Mouse (Mus musculus) cerebellum, adult 2 months (tissue): Measurements from ENCODE around the gene Tmprss2. TPM values are rescaled to one million over a fixed set of nuclear protein-coding genes. Genes with fewer than 3 reads are reported as not detected.

Source experiments
- DNase-seq, 2 experiments: peaks; one replicate each; pipeline ENCODE4 v3.0.0; 2021
- H3K27ac ChIP-seq: fragments of 200-500 bp; 2 replicates; pipeline ENCODE4 v1.5.1; 2012; ENCODE audit warnings: low read length, control low read depth, inconsistent platforms; ENCODE audit not compliant: insufficient read depth
- H3K27me3 ChIP-seq: fragments of 200-500 bp; 2 replicates; pipeline ENCODE4 v1.6.1; 2012; ENCODE audit warnings: inconsistent platforms, mild to moderate bottlenecking, low read length, moderate library complexity; ENCODE audit not compliant: control insufficient read depth, insufficient read depth
- H3K4me1 ChIP-seq: fragments of 200-500 bp; 2 replicates; pipeline ENCODE4 v1.6.1; 2011; ENCODE audit warnings: low read length; ENCODE audit not compliant: control insufficient read depth, insufficient read depth
- H3K4me3 ChIP-seq: fragments of 200-500 bp; replicated peaks from 2 replicates; pipeline ENCODE3; 2011; ENCODE audit warnings: mild to moderate bottlenecking, low read depth, low read length, control low read depth; ENCODE audit not compliant: insufficient read depth
- CTCF ChIP-seq: fragments of 200-500 bp; IDR thresholded peaks from 2 replicates; pipeline ENCODE4 v1.5.1; 2011; ENCODE audit warnings: low read depth, mild to moderate bottlenecking, control low read depth, low read length, moderate library complexity, borderline replicate concordance; ENCODE audit not compliant: insufficient read depth
- POLR2A ChIP-seq: fragments of 200-500 bp; IDR thresholded peaks from 2 replicates; pipeline ENCODE4 v1.6.1; 2011; ENCODE audit warnings: low read length, control low read depth, borderline replicate concordance; ENCODE audit not compliant: insufficient read depth
- WGBS: fragments of 180-500 bp; shearing (Covaris S2); methylation state at CpG from one replicate; pipeline ENCODE4 v1.1.7; 2018; 5-methylcytosine and 5-hydroxymethylcytosine counted together
- polyA plus RNA-seq: library from polyadenylated mRNA; depleted of rRNA; stranded (reverse); fragments of >200 nt; gene quantifications from 2 replicates; pipeline ENCODE4 v1.2.3, GENCODE M21; 2012

Gene Tmprss2
- polyA plus RNA-seq, 1 experiment = 0.34 TPM

DNA sequence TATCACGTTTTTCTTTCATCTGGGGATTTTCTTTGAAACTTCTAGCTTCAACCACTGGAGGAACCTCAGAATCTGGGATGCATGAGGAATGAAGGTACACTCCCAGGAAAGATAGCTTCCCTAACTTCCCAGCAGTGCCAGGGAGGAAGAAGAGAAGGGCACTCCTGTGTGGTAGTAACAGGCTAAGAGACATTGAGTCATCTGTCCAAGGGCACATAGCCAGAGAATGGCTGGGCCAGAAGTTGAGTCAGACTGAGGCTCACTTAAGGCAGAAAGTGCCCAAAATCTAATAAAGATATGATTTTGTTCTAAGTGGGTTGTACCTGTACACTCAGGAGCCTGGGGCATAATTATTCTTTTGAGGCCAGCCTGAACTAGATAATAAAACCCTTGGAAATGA, 41.6 kb downstream of the Tmprss2 start:
- DNase-seq = no peak
- no peaks in the 10 kb centered on the region for H3K4me1 ChIP-seq
- 48% methylated on average over 1 of the region's 1 CpGs for WGBS
- TF ChIP-seq POLR2A (no peak), CTCF (no peak)
- H3K4me3 ChIP-seq = no peak overlapping the region
- H3K27me3 ChIP-seq = no peaks in the 10 kb centered on the region
- H3K27ac ChIP-seq = no peak overlapping the region

DNA sequence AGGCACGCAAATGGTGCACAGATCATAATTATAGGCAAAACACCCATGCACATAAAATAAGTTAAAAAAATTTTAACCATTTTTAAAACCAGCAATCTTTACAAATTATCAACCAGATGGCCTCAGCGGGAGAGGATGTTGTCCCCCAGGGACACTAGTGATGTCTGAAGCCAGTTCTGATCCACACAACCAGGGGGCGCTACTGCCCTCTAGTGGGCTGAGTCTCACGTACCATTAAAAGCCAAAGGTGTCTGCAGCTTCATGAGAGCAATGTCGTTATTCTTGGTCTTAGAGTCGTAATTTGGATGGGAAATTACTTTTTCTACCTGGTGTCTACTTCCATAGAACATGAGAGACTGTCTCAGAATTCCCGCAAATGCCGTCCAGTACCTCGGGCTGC, 42.3 kb downstream of the Tmprss2 start:
- 71% methylated on average over 9 of the region's 9 CpGs for WGBS
- TF ChIP-seq CTCF (0 out of 2 replicates have a peak, but pooled peaks have one; percentile 15), POLR2A (no peak)
- Histone ChIP-seq H3K4me1 (no peaks in the 10 kb centered on the region), H3K27me3 (no peaks in the 10 kb centered on the region), H3K27ac (no peak overlapping the region), H3K4me3 (no peak overlapping the region)
- peak in 1 of 2 experiments; percentile 14 for DNase-seq

DNA sequence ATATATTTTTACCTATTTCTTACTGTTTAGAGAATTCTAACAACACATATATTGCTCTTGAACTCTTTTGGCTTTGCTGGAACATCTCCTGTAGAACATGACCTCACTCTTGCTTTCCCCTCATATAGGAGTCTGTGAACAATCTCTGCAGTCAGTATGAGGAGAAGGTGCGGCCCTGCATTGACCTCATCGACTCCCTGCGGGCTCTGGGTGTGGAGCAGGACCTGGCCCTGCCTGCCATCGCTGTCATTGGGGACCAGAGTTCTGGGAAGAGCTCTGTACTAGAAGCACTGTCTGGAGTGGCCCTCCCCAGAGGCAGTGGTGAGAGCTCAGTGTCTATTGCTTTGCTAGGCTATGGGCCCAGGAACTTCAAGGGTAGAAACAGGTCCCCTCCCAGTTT, 66.7 kb downstream of the Tmprss2 start:
- Histone ChIP-seq H3K4me1 (no peaks in the 10 kb centered on the region), H3K4me3 (no peak overlapping the region), H3K27ac (no peak overlapping the region), H3K27me3 (no peaks in the 10 kb centered on the region)
- no peak for TF ChIP-seq CTCF
- no peak for TF ChIP-seq POLR2A
- WGBS = 74% methylated on average over 4 of the region's 4 CpGs
- no peak for DNase-seq

DNA sequence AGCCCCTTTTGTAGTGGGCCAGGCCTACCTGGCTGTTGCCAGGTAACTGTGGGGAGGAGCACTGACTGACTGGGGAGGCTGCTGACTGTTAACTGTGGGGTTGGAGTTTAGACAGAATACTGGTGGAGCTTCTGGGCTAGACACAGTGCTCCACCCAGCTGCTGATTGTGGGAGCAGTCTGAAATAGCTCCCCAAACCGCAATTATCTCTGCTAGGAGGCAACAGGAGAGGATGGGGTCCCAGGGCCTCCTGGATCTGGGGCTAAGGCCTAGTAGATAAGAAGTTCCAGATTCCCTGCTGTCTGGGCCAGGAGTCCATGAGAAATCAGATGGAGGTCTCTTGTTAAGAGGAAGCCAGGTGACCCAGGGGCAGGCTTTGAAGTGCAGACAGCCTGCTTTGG, 74.1 kb downstream of the Tmprss2 start:
- TF ChIP-seq CTCF (no peak), POLR2A (no peak)
- no peak overlapping the region for H3K4me3 ChIP-seq
- H3K27ac ChIP-seq = no peak overlapping the region
- 0 out of 2 replicates have a peak, but pooled peaks cover 4% of the 10 kb centered on the region for H3K4me1 ChIP-seq
- no peak for DNase-seq
- 70% methylated on average over 1 of the region's 1 CpGs for WGBS
- no peaks in the 10 kb centered on the region for H3K27me3 ChIP-seq

DNA sequence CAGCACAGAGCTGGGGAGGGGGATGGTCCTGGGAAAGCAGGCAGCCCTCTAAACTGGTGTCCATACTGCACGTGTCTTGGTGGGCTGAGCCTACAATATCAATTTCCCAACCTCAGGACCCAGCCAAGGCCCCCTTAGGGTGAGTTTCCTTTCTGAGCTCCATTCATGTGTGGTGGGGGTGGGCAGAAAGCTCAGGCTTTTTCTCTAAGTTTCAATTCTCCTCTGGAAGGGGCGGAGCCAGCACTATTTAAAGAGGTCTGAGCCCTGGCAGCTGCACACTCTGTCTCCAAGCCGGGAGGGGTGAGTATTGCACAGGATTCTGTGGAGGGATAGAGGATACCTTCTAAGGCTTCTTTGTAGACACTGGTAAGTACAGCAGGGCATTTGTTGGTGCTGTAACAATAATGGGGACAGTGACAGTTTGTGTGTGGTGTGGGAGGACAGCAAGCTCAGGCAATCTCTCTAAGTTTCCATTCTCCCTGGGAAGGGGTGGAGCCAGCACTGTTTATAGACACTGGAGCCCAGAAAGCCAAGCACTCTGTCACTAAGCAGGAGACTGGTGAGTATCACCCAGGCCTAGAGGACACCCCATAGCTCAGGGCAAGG, 75.1 kb downstream of the Tmprss2 start:
- no peak overlapping the region for H3K27ac ChIP-seq
- H3K4me1 ChIP-seq = 0 out of 2 replicates have a peak, but pooled peaks cover 4% of the 10 kb centered on the region
- WGBS = 47% methylated on average over 3 of the region's 3 CpGs
- no peaks in the 10 kb centered on the region for H3K27me3 ChIP-seq
- no peak overlapping the region for H3K4me3 ChIP-seq
- DNase-seq = peak; percentile 10 to 12
- no peak for TF ChIP-seq POLR2A

DNA sequence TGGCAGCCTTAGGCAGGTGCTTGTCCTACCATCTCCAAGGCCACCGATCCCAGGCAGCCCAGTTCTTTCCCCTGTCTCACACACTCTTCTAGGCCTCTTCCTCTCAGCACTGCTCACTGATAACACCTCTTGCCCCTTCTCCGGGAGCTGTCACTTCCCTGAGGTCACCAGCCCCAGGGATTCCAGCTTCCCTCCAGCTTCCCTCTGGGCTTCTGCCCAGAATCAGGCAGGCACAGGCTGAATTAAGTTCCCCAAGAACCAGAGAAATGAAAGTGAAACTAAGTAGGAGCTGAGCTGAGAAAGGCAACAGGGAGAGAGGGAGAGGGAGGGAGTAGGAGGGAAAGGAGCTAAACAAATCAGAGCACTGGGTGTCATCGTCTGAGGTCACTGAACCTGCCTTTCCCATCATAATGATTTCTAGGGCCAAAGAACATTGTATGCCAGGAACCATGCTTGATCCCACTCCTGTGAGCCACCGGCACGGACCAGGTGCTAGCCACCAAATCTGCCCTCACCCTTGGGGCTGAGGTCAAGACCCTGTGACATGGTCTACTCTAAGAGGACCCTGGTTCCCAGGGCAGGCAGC, 76.0 kb downstream of the Tmprss2 start:
- no peak for TF ChIP-seq POLR2A
- TF ChIP-seq CTCF = no peak
- H3K4me1 ChIP-seq = 0 out of 2 replicates have a peak, but pooled peaks cover 4% of the 10 kb centered on the region
- H3K4me3 ChIP-seq = no peak overlapping the region
- H3K27me3 ChIP-seq = no peaks in the 10 kb centered on the region
- peak; percentile 23 to 25 for DNase-seq
- WGBS = 24% methylated on average over 5 of the region's 5 CpGs
- H3K27ac ChIP-seq = peak overlapping the region; percentile 65; the same call in 1 of the 2 replicates

DNA sequence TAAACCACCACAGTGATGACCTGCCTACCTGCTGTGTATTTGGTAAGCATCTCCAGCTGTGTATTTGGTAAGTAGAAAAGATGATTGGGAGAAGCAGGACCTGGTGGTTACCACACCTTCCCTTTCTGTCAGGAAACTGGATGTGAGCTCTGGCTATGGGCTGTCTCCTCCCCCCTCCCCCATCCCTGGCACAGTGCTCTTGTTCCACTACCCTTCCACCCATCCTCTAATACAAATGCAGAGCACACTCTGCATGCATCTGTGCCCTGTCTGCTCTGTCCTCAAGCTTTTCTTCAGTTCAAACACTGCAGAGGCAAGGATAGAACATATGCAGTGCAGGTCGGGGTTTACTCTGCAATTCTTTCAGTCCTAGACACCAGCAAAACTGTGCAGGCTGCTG, 76.5 kb downstream of the Tmprss2 start:
- Histone ChIP-seq H3K27ac (peak overlapping the region; percentile 65; the same call in 1 of the 2 replicates), H3K4me3 (no peak overlapping the region), H3K27me3 (no peaks in the 10 kb centered on the region), H3K4me1 (0 out of 2 replicates have a peak, but pooled peaks cover 4% of the 10 kb centered on the region)
- no peak for DNase-seq
- no peak for TF ChIP-seq POLR2A
- WGBS = 43% methylated on average over 1 of the region's 1 CpGs

DNA sequence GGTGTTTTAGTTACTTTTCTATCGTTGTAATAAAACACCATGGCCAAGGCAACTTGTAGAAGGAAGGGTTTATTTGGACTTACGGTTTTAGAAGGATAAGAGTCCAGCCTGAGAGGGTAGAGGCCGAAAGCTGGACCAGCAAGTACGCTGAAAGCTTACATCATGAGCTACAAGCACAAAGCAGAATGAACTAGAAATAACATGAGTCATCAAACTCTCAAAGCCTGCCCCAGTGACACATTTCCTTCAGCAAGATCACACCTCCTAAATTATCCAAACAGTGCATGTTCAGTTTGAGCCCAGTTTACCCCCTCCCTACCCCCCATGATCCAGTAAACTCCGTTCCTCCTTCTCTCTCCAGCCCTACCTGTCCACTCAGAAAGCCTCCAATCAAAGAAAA, 77.2 kb downstream of the Tmprss2 start:
- TF ChIP-seq POLR2A = no peak
- TF ChIP-seq CTCF = no peak
- H3K27ac ChIP-seq = no peak overlapping the region
- DNase-seq = no peak
- H3K27me3 ChIP-seq = no peaks in the 10 kb centered on the region
- H3K4me3 ChIP-seq = no peak overlapping the region
- WGBS = 93% methylated on average over 5 of the region's 5 CpGs
- 0 out of 2 replicates have a peak, but pooled peaks cover 4% of the 10 kb centered on the region for H3K4me1 ChIP-seq
